Mouse (Mus musculus) neural tube, embryonic 15.5 days (tissue): ENCODE data around the gene Gm26620. TPM values are rescaled to one million over a fixed set of nuclear protein-coding genes. Genes with fewer than 3 reads are reported as not detected.

ENCODE experiments used
- ATAC-seq: fragments of 200-750 bp; cut with Nextera tagmentation; 2 replicates; pipeline ENCODE4 v1.8.0; 2017; ENCODE audit warnings: mild to moderate bottlenecking, moderate TSS enrichment, moderate library complexity; ENCODE audit not compliant: low FRiP score
- H3K27ac ChIP-seq: fragments of 300-500 bp; sonication (generic); replicated peaks from 2 replicates; pipeline ENCODE4 v1.5.1; 2015; ENCODE audit warnings: mild to moderate bottlenecking, inconsistent platforms
- H3K27me3 ChIP-seq: fragments of 300-500 bp; sonication (generic); replicated peaks from 2 replicates; pipeline ENCODE4 v1.6.1; 2015; ENCODE audit warnings: inconsistent platforms
- H3K36me3 ChIP-seq: fragments of 300-500 bp; sonication (generic); 2 replicates; pipeline ENCODE4 v1.6.1; 2015; ENCODE audit warnings: inconsistent platforms
- H3K4me1 ChIP-seq: fragments of 300-500 bp; sonication (generic); 2 replicates; pipeline ENCODE4 v1.6.1; 2015; ENCODE audit warnings: inconsistent platforms
- H3K4me2 ChIP-seq: fragments of 300-500 bp; sonication (generic); 2 replicates; pipeline ENCODE4 v1.6.1; 2015; ENCODE audit warnings: inconsistent platforms, mild to moderate bottlenecking, moderate library complexity
- H3K4me3 ChIP-seq: fragments of 300-500 bp; sonication (generic); replicated peaks from 2 replicates; pipeline ENCODE4 v1.5.1; 2015; ENCODE audit warnings: mild to moderate bottlenecking, inconsistent platforms
- H3K9ac ChIP-seq: fragments of 300-500 bp; sonication (generic); replicated peaks from 2 replicates; pipeline ENCODE4 v1.6.1; 2015; ENCODE audit warnings: mild to moderate bottlenecking, inconsistent platforms
- H3K9me3 ChIP-seq: fragments of 300-500 bp; sonication (generic); replicated peaks from 2 replicates; pipeline ENCODE4 v1.6.1; 2016; ENCODE audit warnings: inconsistent platforms
- WGBS: fragments of 180-500 bp; shearing (Covaris S2); methylation state at CpG from one replicate; pipeline ENCODE4 v1.1.7; 2015; ENCODE audit warnings: mixed read lengths; 5-methylcytosine and 5-hydroxymethylcytosine counted together
- polyA plus RNA-seq: library from polyadenylated mRNA; unstranded; fragments of >200 nt; fragmentation: Nextera tagmentation; extraction: Ambion mirVana; gene quantifications from 2 replicates; pipeline ENCODE4 v1.2.1, GENCODE M21; 2015

Gm26620 gene
- polyA plus RNA-seq, 1 experiment from 2014 or later: 0.91 TPM

- ATAC-seq: no peak
- WGBS: 95% methylated on average over 8 of the region's 8 CpGs
- Histone ChIP-seq H3K9ac (no peak overlapping the region), H3K4me1 (no peaks in the 10 kb centered on the region), H3K27me3 (no peaks in the 10 kb centered on the region), H3K4me3 (no peak overlapping the region), H3K9me3 (no peaks in the 10 kb centered on the region), H3K4me2 (no peak overlapping the region), H3K27ac (no peak overlapping the region), H3K36me3 (no peaks in the 10 kb centered on the region)
Measured at GRCm38 (mm10) chr1:170919308-170919707, 34.4 kb downstream of the Gm26620 start.

GRCm38 (mm10) chr1:170924485-170924884 is 39.6 kb downstream of the Gm26620 start:
- no peaks in the 10 kb centered on the region for H3K27me3 ChIP-seq
- ATAC-seq: no peak
- no peaks in the 10 kb centered on the region for H3K4me1 ChIP-seq
- H3K27ac ChIP-seq: no peak overlapping the region
- H3K9me3 ChIP-seq: no peaks in the 10 kb centered on the region
- no peaks in the 10 kb centered on the region for H3K36me3 ChIP-seq
- H3K4me2 ChIP-seq: no peak overlapping the region
- 87% methylated on average over 6 of the region's 6 CpGs for whole genome bisulfite sequencing
- no peak overlapping the region for H3K9ac ChIP-seq
- no peak overlapping the region for H3K4me3 ChIP-seq

- Histone ChIP-seq H3K4me1 (no peaks in the 10 kb centered on the region), H3K36me3 (no peaks in the 10 kb centered on the region), H3K4me2 (no peak overlapping the region), H3K9ac (no peak overlapping the region), H3K27ac (no peak overlapping the region), H3K4me3 (no peak overlapping the region), H3K27me3 (no peaks in the 10 kb centered on the region), H3K9me3 (no peaks in the 10 kb centered on the region)
- ATAC-seq: no peak
- WGBS: 74% methylated on average over 6 of the region's 6 CpGs
Measured at GRCm38 (mm10) chr1:170926941-170927340, 42.1 kb downstream of the Gm26620 start.

GRCm38 (mm10) chr1:170927378-170927777 is 42.5 kb downstream of the Gm26620 start, which contains the start of gene Fcrla:
Gene Fcrla (minus strand): TSS chr1:170927583.
- H3K9ac ChIP-seq: no peak within 1 kb of the TSS
- H3K4me1 ChIP-seq: no peaks in the 10 kb centered on the region
- 81% methylated on average over 3 of the region's 3 CpGs for WGBS
- H3K27ac ChIP-seq: no peak within 1 kb of the TSS
- H3K36me3 ChIP-seq: no peaks in the 10 kb centered on the region
- no peaks in the 10 kb centered on the region for H3K9me3 ChIP-seq
- H3K4me2 ChIP-seq: no peak within 1 kb of the TSS
- no peaks in the 10 kb centered on the region for H3K27me3 ChIP-seq
- ATAC-seq: no peak
- no peak within 1 kb of the TSS for H3K4me3 ChIP-seq

- no peak overlapping the region for H3K9ac ChIP-seq
- no peaks in the 10 kb centered on the region for H3K27me3 ChIP-seq
- H3K4me1 ChIP-seq: no peaks in the 10 kb centered on the region
- no peaks in the 10 kb centered on the region for H3K9me3 ChIP-seq
- H3K4me3 ChIP-seq: no peak overlapping the region
- WGBS: 63% methylated on average over 2 of the region's 2 CpGs
- H3K27ac ChIP-seq: no peak overlapping the region
- no peaks in the 10 kb centered on the region for H3K36me3 ChIP-seq
- H3K4me2 ChIP-seq: no peak overlapping the region
- ATAC-seq: no peak
Measured at GRCm38 (mm10) chr1:170928467-170928866, 43.6 kb downstream of the Gm26620 start.

- ATAC-seq: no peak
- no peaks in the 10 kb centered on the region for H3K27me3 ChIP-seq
- no peak overlapping the region for H3K9ac ChIP-seq
- no peak overlapping the region for H3K4me2 ChIP-seq
- no peak overlapping the region for H3K4me3 ChIP-seq
- WGBS: 94% methylated on average over 4 of the region's 4 CpGs
- H3K27ac ChIP-seq: no peak overlapping the region
- H3K4me1 ChIP-seq: no peaks in the 10 kb centered on the region
- H3K36me3 ChIP-seq: no peaks in the 10 kb centered on the region
- no peaks in the 10 kb centered on the region for H3K9me3 ChIP-seq
Measured at GRCm38 (mm10) chr1:170929245-170929644, 44.4 kb downstream of the Gm26620 start.

GRCm38 (mm10) chr1:170932043-170932442 is 47.2 kb downstream of the Gm26620 start:
- no peak for ATAC-seq
- Histone ChIP-seq H3K27ac (no peak overlapping the region), H3K4me1 (no peaks in the 10 kb centered on the region), H3K36me3 (no peaks in the 10 kb centered on the region), H3K9ac (no peak overlapping the region), H3K27me3 (no peaks in the 10 kb centered on the region), H3K4me2 (no peak overlapping the region), H3K4me3 (no peak overlapping the region), H3K9me3 (no peaks in the 10 kb centered on the region)
- 95% methylated on average over 3 of the region's 3 CpGs for WGBS

GRCm38 (mm10) chr1:170933386-170933920 is 48.6 kb downstream of the Gm26620 start:
- Histone ChIP-seq H3K4me1 (no peaks in the 10 kb centered on the region), H3K9me3 (no peaks in the 10 kb centered on the region), H3K4me2 (no peak overlapping the region), H3K27ac (no peak overlapping the region), H3K4me3 (no peak overlapping the region), H3K9ac (no peak overlapping the region), H3K36me3 (no peaks in the 10 kb centered on the region), H3K27me3 (no peaks in the 10 kb centered on the region)
- WGBS: 73% methylated on average over 6 of the region's 6 CpGs
- ATAC-seq: no peak

GRCm38 (mm10) chr1:170933940-170934339 is 49.1 kb downstream of the Gm26620 start:
- Histone ChIP-seq H3K36me3 (no peaks in the 10 kb centered on the region), H3K4me3 (no peak overlapping the region), H3K27ac (no peak overlapping the region), H3K27me3 (no peaks in the 10 kb centered on the region), H3K4me1 (no peaks in the 10 kb centered on the region), H3K4me2 (no peak overlapping the region), H3K9me3 (no peaks in the 10 kb centered on the region), H3K9ac (no peak overlapping the region)
- WGBS: 82% methylated on average over 1 of the region's 1 CpGs
- no peak for ATAC-seq

GRCm38 (mm10) chr1:170934383-170934782 is 49.5 kb downstream of the Gm26620 start:
- Histone ChIP-seq H3K4me1 (no peaks in the 10 kb centered on the region), H3K27ac (no peak overlapping the region), H3K9me3 (no peaks in the 10 kb centered on the region), H3K36me3 (no peaks in the 10 kb centered on the region), H3K9ac (no peak overlapping the region), H3K4me3 (no peak overlapping the region), H3K4me2 (no peak overlapping the region), H3K27me3 (no peaks in the 10 kb centered on the region)
- 51% methylated on average over 2 of the region's 2 CpGs for WGBS
- ATAC-seq: no peak
